Mouse (Mus musculus) frontal cortex, postnatal 10 days (tissue): ENCODE results near the gene Mecom.

ENCODE experiments used
- DNase-seq, 2 experiments: peaks; one replicate each; pipeline ENCODE4 v3.0.0; 2022; ENCODE audit warnings: low spot score in 2 of 2, mixed read lengths in 1 of 2

Mecom gene

GRCm38 (mm10) chr3:30353878-30354727 is 193.7 kb downstream of the Mecom start:
- DNase-seq = no peak

GRCm38 (mm10) chr3:30349279-30349678 is 198.5 kb downstream of the Mecom start:
- DNase-seq = no peak

- DNase-seq = no peak
Measured at GRCm38 (mm10) chr3:30344151-30344550, 203.7 kb downstream of the Mecom start.

GRCm38 (mm10) chr3:30332337-30332736 is 215.5 kb downstream of the Mecom start:
- no peak for DNase-seq

- no peak for DNase-seq
Measured at GRCm38 (mm10) chr3:30330476-30330875, 217.3 kb downstream of the Mecom start.

GRCm38 (mm10) chr3:30330021-30330420 is 217.8 kb downstream of the Mecom start:
- DNase-seq = no peak

GRCm38 (mm10) chr3:30314955-30315354 is 232.9 kb downstream of the Mecom start:
- DNase-seq = no peak

- DNase-seq = no peak
Measured at GRCm38 (mm10) chr3:30308081-30308480, 239.7 kb downstream of the Mecom start.

GRCm38 (mm10) chr3:30307601-30308000 is 240.2 kb downstream of the Mecom start:
- DNase-seq = no peak

GRCm38 (mm10) chr3:30306080-30306479 is 241.7 kb downstream of the Mecom start:
- DNase-seq = no peak

GRCm38 (mm10) chr3:30299460-30299859 is 248.3 kb downstream of the Mecom start:
- no peak for DNase-seq

- DNase-seq = no peak
Measured at GRCm38 (mm10) chr3:30294433-30294832, 253.4 kb downstream of the Mecom start.

- no peak for DNase-seq
Measured at GRCm38 (mm10) chr3:30286529-30286928, 261.3 kb downstream of the Mecom start.

- DNase-seq = no peak
Measured at GRCm38 (mm10) chr3:30284094-30284493, 263.7 kb downstream of the Mecom start.

- DNase-seq = no peak
Measured at GRCm38 (mm10) chr3:30283562-30283961, 264.2 kb downstream of the Mecom start.

- DNase-seq = no peak
Measured at GRCm38 (mm10) chr3:30277569-30277968, 270.2 kb downstream of the Mecom start.

GRCm38 (mm10) chr3:30276099-30276498 is 271.7 kb downstream of the Mecom start:
- no peak for DNase-seq

- no peak for DNase-seq
Measured at GRCm38 (mm10) chr3:30269253-30269652, 278.6 kb downstream of the Mecom start.

- no peak for DNase-seq
Measured at GRCm38 (mm10) chr3:30260945-30261344, 286.9 kb downstream of the Mecom start.

- DNase-seq = no peak
Measured at GRCm38 (mm10) chr3:30258421-30258820, 289.4 kb downstream of the Mecom start.

GRCm38 (mm10) chr3:30257776-30258175 is 290.0 kb downstream of the Mecom start:
- no peak for DNase-seq

GRCm38 (mm10) chr3:30256896-30257295 is 290.9 kb downstream of the Mecom start:
- no peak for DNase-seq

- no peak for DNase-seq
Measured at GRCm38 (mm10) chr3:30255828-30256227, 292.0 kb downstream of the Mecom start.

GRCm38 (mm10) chr3:30254451-30254850 is 293.4 kb downstream of the Mecom start:
- no peak for DNase-seq
